Mouse (Mus musculus) spleen, adult 2 months (tissue): ENCODE measurements around the gene 2810004N23Rik.

ENCODE experiments used
- CTCF ChIP-seq: fragments of 200-500 bp; IDR thresholded peaks from 2 replicates; pipeline ENCODE4 v1.5.1; 2011; ENCODE audit warnings: mild to moderate bottlenecking, inconsistent platforms; ENCODE audit not compliant: insufficient read depth, insufficient read length, insufficient replicate concordance; ENCODE audit errors: extremely low read depth
- POLR2A ChIP-seq: fragments of 200-500 bp; IDR thresholded peaks from 2 replicates; pipeline ENCODE4 v1.6.1; 2011; ENCODE audit warnings: low read depth, low read length, inconsistent platforms

DNA sequence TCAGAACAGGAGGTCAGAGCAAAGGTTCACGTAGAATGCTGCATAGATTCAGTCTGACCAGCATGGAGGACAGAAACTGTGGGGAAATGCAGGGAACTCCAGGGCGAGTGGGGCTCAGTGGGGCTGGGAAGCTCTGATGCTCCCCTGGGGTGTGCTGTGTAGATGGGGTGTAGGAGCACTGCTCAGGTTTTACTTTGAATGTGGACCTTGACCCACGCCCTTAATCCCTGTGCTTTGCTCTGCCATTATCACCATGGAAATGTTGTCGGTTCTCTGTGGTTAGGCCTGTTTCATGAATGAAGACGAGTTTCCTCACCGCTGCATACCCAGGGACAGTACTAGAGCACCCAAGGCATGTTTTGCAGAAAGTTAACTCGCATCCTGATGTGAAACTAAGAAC is 8.6 kb upstream of the 2810004N23Rik start:
- TF ChIP-seq CTCF = no peak
- no peak for TF ChIP-seq POLR2A
